Mouse (Mus musculus) neural tube, embryonic 14.5 days (tissue): Measurements from ENCODE around the gene Mrpl51. TPM values are rescaled to one million over a fixed set of nuclear protein-coding genes. Genes with fewer than 3 reads are reported as not detected.

Experiments
- ATAC-seq: fragments of 200-750 bp; cut with Nextera tagmentation; 2 replicates; pipeline ENCODE4 v1.8.0; 2017; ENCODE audit warnings: low read depth, mild to moderate bottlenecking, moderate TSS enrichment, moderate library complexity
- H3K27ac ChIP-seq: fragments of 300-500 bp; sonication (generic); 2 replicates; pipeline ENCODE4 v1.5.1; 2014; ENCODE audit warnings: low read depth, mild to moderate bottlenecking, control low read depth, low read length, moderate library complexity, mixed read lengths
- H3K27me3 ChIP-seq: fragments of 300-500 bp; sonication (generic); 2 replicates; pipeline ENCODE4 v1.6.1; 2014; ENCODE audit warnings: low read length; ENCODE audit not compliant: control insufficient read depth, insufficient read depth
- H3K36me3 ChIP-seq: fragments of 300-500 bp; sonication (generic); 2 replicates; pipeline ENCODE4 v1.6.1; 2014; ENCODE audit warnings: low read length, mixed read lengths; ENCODE audit not compliant: control insufficient read depth, insufficient read depth
- H3K4me1 ChIP-seq: fragments of 300-500 bp; sonication (generic); 2 replicates; pipeline ENCODE4 v1.6.1; 2014; ENCODE audit warnings: low read length; ENCODE audit not compliant: control insufficient read depth, insufficient read depth
- H3K4me2 ChIP-seq: fragments of 300-500 bp; sonication (generic); 2 replicates; pipeline ENCODE4 v1.6.1; 2014; ENCODE audit warnings: mild to moderate bottlenecking, low read depth, low read length, control low read depth
- H3K4me3 ChIP-seq: fragments of 300-500 bp; sonication (generic); 2 replicates; pipeline ENCODE4 v1.5.1; 2014; ENCODE audit warnings: low read depth, low read length, control low read depth, mixed read lengths
- H3K9ac ChIP-seq: fragments of 300-500 bp; sonication (generic); replicated peaks from 2 replicates; pipeline ENCODE4 v1.6.1; 2014; ENCODE audit warnings: low read depth, mild to moderate bottlenecking, control low read depth, low read length, mixed read lengths
- H3K9me3 ChIP-seq: fragments of 300-500 bp; sonication (generic); 2 replicates; pipeline ENCODE4 v1.6.1; 2016; ENCODE audit warnings: low read length; ENCODE audit not compliant: control insufficient read depth
- WGBS: fragments of 180-500 bp; shearing (Covaris S2); extraction: QIAGEN DNeasy Blood & Tissue Kit; methylation state at CpG from one replicate; pipeline ENCODE4 v1.1.7; 2014; 5-methylcytosine and 5-hydroxymethylcytosine counted together
- polyA plus RNA-seq: library from polyadenylated mRNA; unstranded; fragments of >200 nt; fragmentation: Nextera tagmentation; extraction: Ambion mirVana; gene quantifications from 2 replicates; pipeline ENCODE4 v1.2.1, GENCODE M21; 2014

Gene Mrpl51
- polyA plus RNA-seq, 1 experiment from 2014 or later: 138 TPM

- H3K4me1 ChIP-seq: peaks cover 27% of the 10 kb centered on the region
- ATAC-seq: no peak
- H3K4me2 ChIP-seq: peak overlapping the region; percentile 2
- H3K27ac ChIP-seq: no peak overlapping the region
- H3K9ac ChIP-seq: 0 out of 2 replicates have a peak overlapping the region, but pooled peaks have one; percentile 28
- H3K36me3 ChIP-seq: peaks cover 19% of the 10 kb centered on the region
- no peak overlapping the region for H3K4me3 ChIP-seq
- no peaks in the 10 kb centered on the region for H3K27me3 ChIP-seq
- H3K9me3 ChIP-seq: no peaks in the 10 kb centered on the region
- 71% methylated on average over 17 of the region's 18 CpGs for WGBS
These were observed 43.2 kb upstream of the Mrpl51 start for GRCm38 (mm10) chr6:125148251-125148925.

- H3K27ac ChIP-seq: peak overlapping the region; percentile 39; the same call in 1 of the 2 replicates
- H3K27me3 ChIP-seq: no peaks in the 10 kb centered on the region
- WGBS: 74% methylated on average over 16 of the region's 16 CpGs
- no peak overlapping the region for H3K4me2 ChIP-seq
- ATAC-seq: no peak
- H3K4me3 ChIP-seq: no peak overlapping the region
- H3K9ac ChIP-seq: 0 out of 2 replicates have a peak overlapping the region, but pooled peaks have one; percentile 28
- H3K9me3 ChIP-seq: no peaks in the 10 kb centered on the region
- peaks cover 27% of the 10 kb centered on the region for H3K4me1 ChIP-seq
- H3K36me3 ChIP-seq: peaks cover 20% of the 10 kb centered on the region
These were observed 42.6 kb upstream of the Mrpl51 start for GRCm38 (mm10) chr6:125148926-125149568.

- H3K9ac ChIP-seq: no peak overlapping the region
- H3K27me3 ChIP-seq: no peaks in the 10 kb centered on the region
- no peak overlapping the region for H3K4me3 ChIP-seq
- WGBS: 71% methylated on average over 7 of the region's 7 CpGs
- H3K4me1 ChIP-seq: peaks cover 27% of the 10 kb centered on the region
- H3K36me3 ChIP-seq: peaks cover 16% of the 10 kb centered on the region
- no peak overlapping the region for H3K27ac ChIP-seq
- no peak for ATAC-seq
- no peaks in the 10 kb centered on the region for H3K9me3 ChIP-seq
- H3K4me2 ChIP-seq: no peak overlapping the region
These were observed 42.0 kb upstream of the Mrpl51 start for GRCm38 (mm10) chr6:125149569-125149950.

GRCm38 (mm10) chr6:125152212-125153017, 39.2 kb upstream of the Mrpl51 start:
- Histone ChIP-seq H3K27me3 (no peaks in the 10 kb centered on the region), H3K4me2 (no peak overlapping the region), H3K9me3 (no peaks in the 10 kb centered on the region), H3K27ac (no peak overlapping the region), H3K4me1 (peaks cover 12% of the 10 kb centered on the region), H3K36me3 (peaks cover 24% of the 10 kb centered on the region), H3K4me3 (no peak overlapping the region), H3K9ac (no peak overlapping the region)
- 78% methylated on average over 22 of the region's 22 CpGs for WGBS
- ATAC-seq: no peak

GRCm38 (mm10) chr6:125153018-125153389, 38.6 kb upstream of the Mrpl51 start:
- no peak for ATAC-seq
- Histone ChIP-seq H3K4me3 (no peak overlapping the region), H3K36me3 (peaks cover 24% of the 10 kb centered on the region), H3K4me1 (peaks cover 9% of the 10 kb centered on the region), H3K9me3 (no peaks in the 10 kb centered on the region), H3K4me2 (no peak overlapping the region), H3K9ac (no peak overlapping the region), H3K27ac (no peak overlapping the region), H3K27me3 (no peaks in the 10 kb centered on the region)
- WGBS: 87% methylated on average over 5 of the region's 5 CpGs

GRCm38 (mm10) chr6:125153682-125154081, 37.9 kb upstream of the Mrpl51 start:
- 0 out of 2 replicates have a peak, but pooled peaks cover 5% of the 10 kb centered on the region for H3K4me1 ChIP-seq
- no peak overlapping the region for H3K27ac ChIP-seq
- H3K27me3 ChIP-seq: no peaks in the 10 kb centered on the region
- ATAC-seq: no peak
- H3K9me3 ChIP-seq: no peaks in the 10 kb centered on the region
- H3K4me2 ChIP-seq: no peak overlapping the region
- peaks cover 26% of the 10 kb centered on the region for H3K36me3 ChIP-seq
- WGBS: 96% methylated on average over 4 of the region's 4 CpGs
- H3K4me3 ChIP-seq: no peak overlapping the region
- no peak overlapping the region for H3K9ac ChIP-seq

GRCm38 (mm10) chr6:125154550-125154949, 37.1 kb upstream of the Mrpl51 start:
- no peaks in the 10 kb centered on the region for H3K4me1 ChIP-seq
- no peak overlapping the region for H3K4me2 ChIP-seq
- no peak overlapping the region for H3K4me3 ChIP-seq
- no peaks in the 10 kb centered on the region for H3K9me3 ChIP-seq
- H3K27me3 ChIP-seq: no peaks in the 10 kb centered on the region
- no peak overlapping the region for H3K9ac ChIP-seq
- H3K27ac ChIP-seq: no peak overlapping the region
- ATAC-seq: no peak
- peaks cover 34% of the 10 kb centered on the region for H3K36me3 ChIP-seq

GRCm38 (mm10) chr6:125155262-125155661, 36.3 kb upstream of the Mrpl51 start:
- no peak overlapping the region for H3K9ac ChIP-seq
- no peak overlapping the region for H3K27ac ChIP-seq
- H3K4me3 ChIP-seq: no peak overlapping the region
- H3K36me3 ChIP-seq: peaks cover 40% of the 10 kb centered on the region
- no peak for ATAC-seq
- H3K9me3 ChIP-seq: no peaks in the 10 kb centered on the region
- 89% methylated on average over 8 of the region's 8 CpGs for WGBS
- no peak overlapping the region for H3K4me2 ChIP-seq
- no peaks in the 10 kb centered on the region for H3K27me3 ChIP-seq
- H3K4me1 ChIP-seq: no peaks in the 10 kb centered on the region

- H3K9me3 ChIP-seq: no peaks in the 10 kb centered on the region
- WGBS: 91% methylated on average over 3 of the region's 3 CpGs
- H3K36me3 ChIP-seq: peaks cover 46% of the 10 kb centered on the region
- H3K4me2 ChIP-seq: no peak overlapping the region
- H3K4me1 ChIP-seq: 0 out of 2 replicates have a peak, but pooled peaks cover 3% of the 10 kb centered on the region
- no peak overlapping the region for H3K4me3 ChIP-seq
- ATAC-seq: no peak
- no peak overlapping the region for H3K27ac ChIP-seq
- no peaks in the 10 kb centered on the region for H3K27me3 ChIP-seq
- no peak overlapping the region for H3K9ac ChIP-seq
These were observed 35.1 kb upstream of the Mrpl51 start for GRCm38 (mm10) chr6:125156491-125156890.
